Mouse (Mus musculus) mesoderm, embryonic 11.5 days (tissue): ENCODE results near the gene Eaf2.

Source experiments
- DNase-seq: peaks from one replicate; pipeline ENCODE4 v3.0.0-alpha.2; 2012; ENCODE audit warnings: low read depth, low spot score

Eaf2 gene

DNA sequence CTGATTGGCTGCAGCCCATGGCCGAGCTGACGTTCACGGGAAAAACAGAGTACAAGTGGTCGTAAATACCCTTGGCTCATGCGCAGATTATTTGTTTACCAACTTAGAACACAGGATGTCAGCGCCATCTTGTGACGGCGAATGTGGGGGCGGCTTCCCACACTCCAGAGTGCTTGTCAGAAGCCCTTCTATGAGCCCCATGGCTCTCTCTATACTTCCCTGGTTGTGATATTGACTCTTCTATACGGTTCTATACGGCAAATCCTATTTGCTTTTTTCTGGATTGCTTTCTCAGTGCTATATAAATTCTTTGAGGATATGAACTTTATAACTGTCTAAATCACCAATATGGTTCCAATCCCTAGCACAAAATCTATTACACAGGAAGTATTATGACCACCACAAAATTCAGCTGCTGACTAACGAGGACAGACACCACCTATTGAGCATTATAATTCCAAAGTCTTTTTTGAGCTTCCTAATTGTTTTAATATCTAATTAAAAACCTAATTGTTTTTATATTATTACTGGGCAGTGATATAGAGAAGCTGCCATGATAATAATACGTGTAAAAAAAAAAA is 104.5 kb downstream of the Eaf2 start:
- DNase-seq, result no peak

- no peak for DNase-seq
Observed at GRCm38 (mm10) chr16:36751979-36752378, 122.8 kb downstream of the Eaf2 start.

DNA sequence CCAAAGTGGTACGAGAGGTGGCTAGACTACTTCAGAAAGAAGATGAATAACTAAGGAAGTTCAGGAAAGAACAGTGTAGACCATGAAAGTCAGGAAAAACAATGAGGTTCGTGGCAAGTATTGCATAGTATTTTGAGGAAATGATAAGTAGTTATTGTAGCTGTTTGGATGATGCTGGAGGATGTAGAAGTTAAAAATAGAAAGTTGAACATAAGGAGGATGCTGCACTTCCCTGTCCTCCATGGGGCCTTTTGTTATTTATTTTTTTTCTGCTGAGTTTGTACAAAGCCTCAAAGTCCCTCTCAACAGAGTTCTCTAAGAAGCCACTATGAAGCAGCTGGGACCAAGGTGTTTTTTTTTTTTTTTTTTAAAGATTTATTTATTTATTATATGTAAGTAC is 127.0 kb downstream of the Eaf2 start:
- DNase-seq, result no peak

- DNase-seq, result no peak
Observed at GRCm38 (mm10) chr16:36747068-36747467, 127.7 kb downstream of the Eaf2 start.

DNA sequence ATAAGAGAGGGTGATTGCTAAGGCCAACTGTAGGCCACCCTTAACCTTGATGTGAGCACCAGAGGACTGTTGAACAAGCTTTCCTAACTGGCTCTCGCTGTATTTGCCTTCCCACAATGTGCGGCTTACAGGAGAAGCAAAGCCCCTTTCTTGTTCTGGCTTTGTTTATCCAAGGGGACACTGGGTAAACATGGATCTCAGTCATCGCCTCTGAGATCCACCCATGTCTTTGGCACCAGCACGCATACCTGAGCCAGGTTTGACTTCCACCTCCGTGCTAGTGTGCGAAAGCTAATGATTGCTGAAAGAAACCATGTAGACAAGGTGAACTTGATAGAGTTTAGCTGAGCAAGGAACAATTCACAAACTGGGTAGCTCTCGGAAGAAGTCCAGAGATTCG is 131.2 kb downstream of the Eaf2 start:
- no peak for DNase-seq
